Mouse (Mus musculus) E14TG2a.4 (cell line): ENCODE measurements at regions not wholly inside any gene's neighbourhood (a gene's known extent, or its start where the extent isn't known, plus 50 kb on each side); places are given as distances from the start of the nearest gene placed in this dataset.

Experiments used
- CTCF ChIP-seq: conservative IDR thresholded peaks from 2 replicates; pipeline ENCODE4 v1.5.1; 2014; ENCODE audit warnings: low read length
- POU5F1 ChIP-seq: IDR thresholded peaks from 2 replicates; pipeline ENCODE4 v1.6.1; 2014; ENCODE audit warnings: low read length, borderline replicate concordance

DNA sequence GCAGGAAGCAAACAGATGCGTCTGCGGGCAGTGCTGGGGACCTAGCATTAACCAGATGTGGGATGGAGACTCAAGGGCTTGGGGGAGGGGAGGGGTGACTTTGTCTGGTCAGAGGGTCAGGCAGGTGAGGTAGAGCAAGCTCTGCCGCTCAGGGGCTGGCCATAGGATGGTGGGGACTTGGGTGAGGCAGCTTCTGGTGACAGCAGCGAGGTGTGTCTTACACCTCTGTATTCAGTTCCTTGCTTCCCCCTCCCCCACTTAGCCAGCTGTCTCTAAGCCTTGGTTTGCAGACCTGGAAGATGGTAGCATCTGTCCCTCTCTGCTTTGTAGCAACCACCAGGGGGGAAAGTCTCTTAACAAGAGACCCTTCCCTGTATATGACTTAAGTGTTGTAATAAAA, 131.8 kb downstream of the Hmg20a start:
- TF ChIP-seq CTCF, result no peak
- no peak for TF ChIP-seq POU5F1
